Mouse (Mus musculus) spleen, adult 2 months (tissue): ENCODE measurements around the gene Prrg4. TPM values are rescaled to one million over a fixed set of nuclear protein-coding genes. Genes with fewer than 3 reads are reported as not detected.

Experiments
- DNase-seq, 2 experiments: peaks; one replicate each; pipeline versions ENCODE4 v3.0.0 to v3.0.0-alpha.2; 2012 to 2021; ENCODE audit warnings: low spot score in 2 of 2, low read depth in 1 of 2
- H3K27ac ChIP-seq: fragments of 200-500 bp; 2 replicates; pipeline ENCODE4 v1.5.1; 2012; ENCODE audit warnings: low read length, inconsistent platforms; ENCODE audit not compliant: insufficient read depth
- H3K27me3 ChIP-seq: fragments of 200-500 bp; 2 replicates; pipeline ENCODE4 v1.6.1; 2012; ENCODE audit warnings: mild to moderate bottlenecking, moderate library complexity, low read length, inconsistent platforms; ENCODE audit not compliant: control insufficient read depth, insufficient read depth
- H3K36me3 ChIP-seq: fragments of 200-500 bp; 2 replicates; pipeline ENCODE4 v1.6.1; 2012; ENCODE audit warnings: mild to moderate bottlenecking, low read length, inconsistent platforms; ENCODE audit not compliant: control insufficient read depth, insufficient read depth
- H3K4me1 ChIP-seq: fragments of 200-500 bp; 2 replicates; pipeline ENCODE4 v1.6.1; 2011; ENCODE audit warnings: inconsistent platforms; ENCODE audit not compliant: control insufficient read depth, insufficient read depth, insufficient read length
- H3K4me3 ChIP-seq: fragments of 200-500 bp; 2 replicates; pipeline ENCODE4 v1.5.1; 2011; ENCODE audit warnings: mild to moderate bottlenecking, inconsistent platforms; ENCODE audit not compliant: insufficient read depth, insufficient read length; ENCODE audit errors: extremely low read depth
- CTCF ChIP-seq: fragments of 200-500 bp; IDR thresholded peaks from 2 replicates; pipeline ENCODE4 v1.5.1; 2011; ENCODE audit warnings: mild to moderate bottlenecking, inconsistent platforms; ENCODE audit not compliant: insufficient read depth, insufficient read length, insufficient replicate concordance; ENCODE audit errors: extremely low read depth
- POLR2A ChIP-seq: fragments of 200-500 bp; IDR thresholded peaks from 2 replicates; pipeline ENCODE4 v1.6.1; 2011; ENCODE audit warnings: low read depth, low read length, inconsistent platforms
- WGBS: fragments of 180-500 bp; shearing (Covaris S2); methylation state at CpG from one replicate; pipeline ENCODE4 v1.1.7; 2018; 5-methylcytosine and 5-hydroxymethylcytosine counted together
- polyA plus RNA-seq: library from polyadenylated mRNA; depleted of rRNA; stranded (reverse); fragments of >200 nt; gene quantifications from 2 replicates; pipeline ENCODE4 v1.2.3, GENCODE M21; 2012

Prrg4 gene
- polyA plus RNA-seq, 1 experiment, result 0.14 TPM

GRCm38 (mm10) chr2:104852546-104852945, 2.9 kb upstream of the Prrg4 start:
- TF ChIP-seq POLR2A (no peak), CTCF (no peak)
- H3K27ac ChIP-seq, result no peak overlapping the region
- WGBS, result 93% methylated on average over 7 of the region's 7 CpGs
- no peaks in the 10 kb centered on the region; the same call in 1 of the 2 replicates for H3K4me1 ChIP-seq
- H3K27me3 ChIP-seq, result no peaks in the 10 kb centered on the region
- no peak overlapping the region for H3K4me3 ChIP-seq
- no peak for DNase-seq
- no peaks in the 10 kb centered on the region for H3K36me3 ChIP-seq

- H3K27me3 ChIP-seq, result no peaks in the 10 kb centered on the region
- no peak overlapping the region for H3K27ac ChIP-seq
- TF ChIP-seq POLR2A, result no peak
- no peak for TF ChIP-seq CTCF
- no peak for DNase-seq
- H3K4me1 ChIP-seq, result no peaks in the 10 kb centered on the region; the same call in 1 of the 2 replicates
- no peaks in the 10 kb centered on the region for H3K36me3 ChIP-seq
- 80% methylated on average over 5 of the region's 5 CpGs for WGBS
- no peak overlapping the region for H3K4me3 ChIP-seq
Measured at GRCm38 (mm10) chr2:104851686-104852085, 2.0 kb upstream of the Prrg4 start.

GRCm38 (mm10) chr2:104849991-104850359, 299 bp upstream of the Prrg4 start:
- Histone ChIP-seq H3K27me3 (no peaks in the 10 kb centered on the region), H3K36me3 (no peaks in the 10 kb centered on the region), H3K4me3 (peak overlapping the region; percentile 63), H3K4me1 (no peaks in the 10 kb centered on the region; the same call in 1 of the 2 replicates), H3K27ac (no peak overlapping the region)
- no peak for TF ChIP-seq CTCF
- WGBS, result 28% methylated on average over 3 of the region's 3 CpGs
- peak in 1 of 2 experiments; percentile 44 for DNase-seq

GRCm38 (mm10) chr2:104848235-104849161, 1.2 kb downstream of the Prrg4 start:
- no peaks in the 10 kb centered on the region for H3K36me3 ChIP-seq
- no peak overlapping the region for H3K27ac ChIP-seq
- H3K4me1 ChIP-seq, result no peaks in the 10 kb centered on the region; the same call in 1 of the 2 replicates
- DNase-seq, result peak in 1 of 2 experiments; percentile 19
- WGBS, result 8% methylated on average over 16 of the region's 16 CpGs
- H3K4me3 ChIP-seq, result peak overlapping the region; percentile 63; the same call in 1 of the 2 replicates
- TF ChIP-seq CTCF, result no peak
- TF ChIP-seq POLR2A, result no peak
- H3K27me3 ChIP-seq, result no peaks in the 10 kb centered on the region

- H3K4me1 ChIP-seq, result no peaks in the 10 kb centered on the region; the same call in 1 of the 2 replicates
- no peaks in the 10 kb centered on the region for H3K36me3 ChIP-seq
- DNase-seq, result peak; percentile 18 to 30
- H3K27me3 ChIP-seq, result no peaks in the 10 kb centered on the region
- no peak overlapping the region for H3K27ac ChIP-seq
- no peak overlapping the region for H3K4me3 ChIP-seq
- TF ChIP-seq CTCF (0 out of 2 replicates have a peak, but pooled peaks have one; percentile 22), POLR2A (no peak)
- 36% methylated on average over 2 of the region's 2 CpGs for WGBS
Measured at GRCm38 (mm10) chr2:104847645-104848044, 2.0 kb downstream of the Prrg4 start.

GRCm38 (mm10) chr2:104846638-104847414, 2.9 kb downstream of the Prrg4 start:
- H3K4me1 ChIP-seq, result no peaks in the 10 kb centered on the region; the same call in 1 of the 2 replicates
- 37% methylated on average over 4 of the region's 4 CpGs for WGBS
- DNase-seq, result no peak
- no peak overlapping the region for H3K4me3 ChIP-seq
- H3K27me3 ChIP-seq, result no peaks in the 10 kb centered on the region
- no peaks in the 10 kb centered on the region for H3K36me3 ChIP-seq
- no peak overlapping the region for H3K27ac ChIP-seq
- no peak for TF ChIP-seq CTCF
- no peak for TF ChIP-seq POLR2A
